Mouse (Mus musculus) heart, adult 8-10 months (tissue): ENCODE results near the gene Gm18336. TPM values are rescaled to one million over a fixed set of nuclear protein-coding genes. Genes with fewer than 3 reads are reported as not detected.
"Not testable (repeated sequence)": the region's sequence is repeated elsewhere in the genome, so short reads cannot be mapped to it uniquely, and the experiment has no call there.

Experiments
- DNase-seq: peaks from one replicate; pipeline ENCODE4 v3.0.0; 2022; ENCODE audit warnings: low spot score
- total RNA-seq, 4 experiments: library from RNA; stranded (reverse); gene quantifications; 2 replicates each; pipeline ENCODE4 v1.2.4; 2022

Gm18336 gene
- not detected for total RNA-seq

- DNase-seq, result not testable (repeated sequence)
Measured at GRCm38 (mm10) chrX:73398636-73399035, at the start of gene Gm18336. Gm18336 (minus strand) TSS chrX:73398736.

DNA sequence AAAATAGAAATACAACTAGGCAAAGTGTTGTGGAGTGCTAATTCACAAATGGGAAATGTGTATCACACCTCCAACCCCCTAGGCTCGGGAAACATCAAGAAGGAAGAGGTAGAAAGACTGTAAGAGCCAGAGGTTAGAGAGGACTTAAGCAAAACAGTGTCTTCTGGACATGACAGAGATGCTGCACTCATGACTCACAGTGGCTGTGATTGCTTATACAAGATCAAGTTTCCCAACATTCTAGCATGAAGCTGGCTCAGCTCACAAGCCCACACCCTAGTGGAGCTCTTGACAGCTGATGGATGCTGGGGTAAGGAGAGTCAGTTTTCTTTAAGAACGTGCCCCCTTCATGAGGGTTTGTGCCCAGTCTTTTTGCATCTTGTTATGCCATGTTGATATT lies 42.9 kb upstream of the Gm18336 start:
- DNase-seq, result no peak

DNA sequence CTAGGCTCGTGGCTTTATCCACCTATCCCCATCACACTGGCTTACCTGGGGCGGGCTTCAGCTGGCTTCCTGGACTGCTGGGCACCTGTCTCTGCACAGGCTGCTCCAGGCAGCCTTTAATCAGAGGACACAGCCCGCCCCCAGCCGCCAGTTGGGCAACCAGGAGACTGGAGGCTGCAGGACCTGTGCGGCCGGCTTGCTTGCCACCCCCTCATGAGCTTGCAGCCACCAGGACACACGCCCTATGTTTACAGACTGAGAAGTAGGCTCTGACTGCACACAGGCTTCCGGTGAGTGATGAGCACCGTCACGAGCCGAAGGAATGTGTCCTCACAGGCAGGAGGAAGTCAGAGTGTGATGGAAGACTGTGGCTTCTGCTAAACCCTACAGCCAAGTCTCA lies 36.7 kb upstream of the Gm18336 start, which contains the start of gene Trex2:
Trex2 (minus strand) TSS at position 93 of the 400 bp plus-strand sequence.
- no peak for DNase-seq

DNA sequence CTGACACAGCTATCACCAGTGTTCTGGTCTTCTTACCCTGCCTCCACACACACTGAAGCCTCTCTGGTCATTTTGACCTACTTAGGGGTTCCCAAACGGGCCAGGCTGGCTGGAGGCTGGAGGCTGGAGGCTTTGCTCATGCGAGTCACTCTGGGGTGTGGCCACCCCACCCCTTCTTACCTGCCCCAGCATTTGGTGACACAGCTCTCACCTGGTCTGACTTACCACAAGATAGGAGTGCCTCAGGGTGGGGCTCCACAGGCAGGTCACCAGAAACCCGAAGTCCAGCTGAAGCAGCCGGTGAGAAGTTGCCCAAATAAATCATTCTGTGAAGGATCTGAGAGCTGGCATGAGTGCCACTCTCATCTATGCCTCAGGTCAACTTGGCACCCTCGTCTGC lies 34.3 kb upstream of the Gm18336 start:
- DNase-seq, result no peak

DNA sequence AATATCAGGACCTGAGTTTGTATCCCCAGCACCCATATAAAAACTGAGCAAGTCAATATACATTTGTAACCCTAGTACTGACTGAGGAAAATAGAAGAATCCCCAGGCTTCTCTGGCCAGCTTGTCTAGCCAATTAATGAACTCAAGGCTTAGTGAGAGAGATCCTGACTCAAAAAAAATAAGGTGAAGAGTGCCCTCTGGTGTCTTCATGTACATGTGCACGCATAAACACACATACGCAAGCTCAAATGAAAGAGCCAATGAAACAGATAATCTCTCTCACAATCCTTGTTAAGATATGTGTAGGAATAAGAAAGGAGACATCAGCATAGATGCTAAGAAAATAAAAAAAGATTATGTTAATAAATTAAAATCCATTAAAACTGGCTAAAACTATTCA lies 31.5 kb upstream of the Gm18336 start:
- peak; percentile 0 for DNase-seq

DNA sequence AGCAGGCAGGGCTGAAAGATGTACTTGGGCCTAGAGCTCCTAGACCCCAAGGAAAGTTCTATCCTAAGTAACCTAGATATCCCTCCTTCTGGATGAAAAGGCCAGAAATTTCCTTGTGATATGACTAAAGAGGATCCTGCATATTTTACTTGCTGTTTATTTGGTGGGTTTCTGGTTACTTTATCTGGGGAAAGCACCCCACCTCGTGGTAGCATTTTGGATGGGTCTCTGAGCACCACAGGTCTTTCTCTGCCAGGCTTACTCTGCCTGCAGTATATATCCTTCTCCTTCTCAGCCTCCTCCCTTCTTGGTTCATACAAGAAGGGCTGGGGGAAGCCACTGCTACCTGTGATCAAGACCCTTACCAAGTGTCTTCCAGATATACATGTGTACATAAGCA lies 14.2 kb upstream of the Gm18336 start:
- no peak for DNase-seq

- DNase-seq, result no peak
Measured at GRCm38 (mm10) chrX:73410880-73411517, 12.5 kb upstream of the Gm18336 start, which contains the start of gene Zfp92. Zfp92 (plus strand) TSS chrX:73411096.

DNA sequence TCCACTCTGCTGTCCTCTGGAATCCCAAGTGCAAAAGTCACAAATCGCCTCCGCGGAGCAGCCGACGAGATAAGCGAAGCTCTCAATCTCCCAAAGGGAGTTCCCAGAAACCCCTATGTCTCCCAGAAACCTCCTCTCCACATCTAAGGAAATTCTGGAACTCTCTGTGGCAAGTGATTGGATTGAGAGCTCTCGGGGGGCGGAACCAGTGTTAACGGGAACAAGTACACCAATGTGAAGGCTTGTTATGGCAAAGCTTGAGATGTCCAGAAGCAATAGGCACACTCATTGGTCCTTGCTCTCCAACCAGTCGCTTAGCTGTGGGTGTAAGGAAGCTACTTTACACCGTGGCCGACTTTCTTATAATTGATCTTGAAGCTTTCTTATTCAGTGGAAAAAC lies 3.1 kb upstream of the Gm18336 start:
- no peak for DNase-seq

DNA sequence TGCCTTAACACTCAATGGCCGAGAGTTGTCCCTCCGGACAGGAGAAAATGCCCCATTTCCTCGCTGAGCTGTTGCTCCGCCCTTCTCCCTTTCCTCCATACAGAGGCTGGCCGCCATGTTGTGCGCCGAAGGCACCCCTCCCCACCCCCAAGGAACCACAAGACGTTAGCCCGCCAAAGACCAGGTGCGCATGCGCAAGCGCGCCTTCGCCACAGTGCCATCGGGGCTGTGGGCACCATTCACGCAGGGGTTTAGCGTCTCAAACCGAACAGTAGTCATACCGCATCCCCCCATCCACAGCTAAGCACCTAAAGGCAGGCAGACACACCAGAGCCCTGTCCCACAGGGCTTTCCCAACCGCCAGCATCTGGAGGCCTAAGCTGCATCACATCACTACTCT lies 2.4 kb upstream of the Gm18336 start:
- no peak for DNase-seq

- DNase-seq, result no peak
Measured at GRCm38 (mm10) chrX:73396446-73396845, 2.1 kb downstream of the Gm18336 start.

GRCm38 (mm10) chrX:73391481-73391880 lies 7.1 kb downstream of the Gm18336 start:
- DNase-seq, result peak; percentile 2

GRCm38 (mm10) chrX:73384924-73385323 lies 13.6 kb downstream of the Gm18336 start:
- no peak for DNase-seq

GRCm38 (mm10) chrX:73384419-73384818 lies 14.1 kb downstream of the Gm18336 start:
- no peak for DNase-seq

- DNase-seq, result no peak
Measured at GRCm38 (mm10) chrX:73363291-73363690, 35.2 kb downstream of the Gm18336 start.

DNA sequence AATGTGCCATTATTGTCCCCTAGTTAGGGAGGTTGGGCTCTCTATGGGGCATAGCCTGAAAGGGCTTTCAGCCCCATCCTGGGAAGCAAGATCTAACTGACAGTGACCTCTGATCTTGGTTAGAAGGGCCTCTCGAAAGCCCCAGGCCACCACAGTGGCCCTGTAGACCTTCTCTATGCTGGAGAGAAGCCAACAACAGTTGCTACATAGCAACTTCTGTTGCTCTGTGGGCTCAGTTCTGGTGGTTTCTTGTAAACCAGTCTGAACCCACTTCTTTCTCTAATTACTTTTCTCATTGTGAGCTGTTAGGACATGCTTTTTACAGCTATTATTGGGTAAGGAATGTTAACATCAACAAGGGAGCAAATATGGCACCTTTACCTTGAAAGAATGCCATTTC lies 41.8 kb downstream of the Gm18336 start:
- DNase-seq, result no peak

GRCm38 (mm10) chrX:73356163-73356562 lies 42.4 kb downstream of the Gm18336 start:
- DNase-seq, result no peak

Other genes starting within 250 kb of the Gm18336 start
- gene Xlr5b, start 249.9 kb downstream of the Gm18336 start, total RNA-seq, result not detected
- gene DXBay18, start 249.3 kb downstream of the Gm18336 start, total RNA-seq, result not detected
- not detected for gene Spin2d, start 221.7 kb downstream of the Gm18336 start, total RNA-seq
- 1 to 10 TPM in 2 of 4 experiments, under 1 TPM in 2; 0.27 to 1.8 (median 1.2) TPM for gene Xlr3b, start 206.5 kb downstream of the Gm18336 start, total RNA-seq
- gene Xlr4b, start 184.4 kb downstream of the Gm18336 start, total RNA-seq, result 1 to 10 TPM in 1 of 4 experiments, under 1 TPM in 1, not detected in 2; 0.17 to 1.5 TPM
- gene F8a, start 170.4 kb downstream of the Gm18336 start, total RNA-seq, result 1 to 10 TPM; 6.9 to 7.6 (median 7.3) TPM
- not detected for gene Xlr4c, start 155.6 kb downstream of the Gm18336 start, total RNA-seq
- not detected for gene Xlr3c, start 133.3 kb downstream of the Gm18336 start, total RNA-seq
- not detected for gene Xlr5a, start 105.8 kb downstream of the Gm18336 start, total RNA-seq
- gene Xlr5c, start 105.8 kb downstream of the Gm18336 start, total RNA-seq, result not detected
- not detected for gene Gm45015, start 61.9 kb downstream of the Gm18336 start, total RNA-seq
- gene Zfp275, start 56.1 kb downstream of the Gm18336 start, total RNA-seq, result 1 to 10 TPM; 6.1 to 7.5 (median 6.7) TPM
- not detected for gene Zfp92, start 12.4 kb upstream of the Gm18336 start, total RNA-seq
- not detected for gene Trex2, start 36.6 kb upstream of the Gm18336 start, total RNA-seq
- 1 to 10 TPM; 5.0 to 6.3 (median 5.4) TPM for gene Haus7, start 60.3 kb upstream of the Gm18336 start, total RNA-seq
- 100 to 1,000 TPM; 152 to 198 (median 182) TPM for gene Bgn, start 84.9 kb upstream of the Gm18336 start, total RNA-seq
- gene Atp2b3, start 104.3 kb upstream of the Gm18336 start, total RNA-seq, result under 1 TPM; 0.16 to 0.53 (median 0.21) TPM
- gene Dusp9, start 240.7 kb upstream of the Gm18336 start, total RNA-seq, result under 1 TPM in 1 of 4 experiments, not detected in 3; 0.19 TPM